ENCODE assay signal across 21 mouse cellular contexts in genomic region chr17:25125442-25126060, GRCm38 (mm10). TPM values are rescaled to one million over a fixed set of nuclear protein-coding genes. Genes with fewer than 3 reads are reported as not detected.
DNase-seq lines count a peak whose midpoint lies in the region; ATAC-seq lines count a peak whose summit lies in the region.
"Not testable (repeated sequence)": the region's sequence is repeated elsewhere in the genome, so short reads cannot be mapped to it uniquely, and the experiment has no call there.
"Had no signal": no experiment of that assay in that cellular context is flagged by ENCODE, and none has a peak within 500 bp of the region (broad histone marks: within the 10 kb centered on the region; RNA-seq: fewer than 3 reads in every experiment).

No protein-coding gene starts in this region.

- not testable (repeated sequence) for H3K9me3 ChIP-seq in heart, embryonic 11.5 days (replicated peaks; ENCODE audit: control insufficient read depth, low read length); liver, embryonic 11.5 days (ENCODE audit: control insufficient read depth, low read length); liver, embryonic 13.5 days (replicated peaks); liver, embryonic 15.5 days (replicated peaks); midbrain, embryonic 11.5 days (ENCODE audit: control insufficient read depth, low read length)

- peak; percentile 68 for DNase-seq in 3T3-L1 (ENCODE audit: low read depth, low spot score)
- peak; percentile 55 for DNase-seq in NIH3T3 (ENCODE audit: low read depth)
- not testable (repeated sequence) for DNase-seq in liver, embryonic 11.5 days (ENCODE audit: low spot score); liver, embryonic 13.5 days
- DNase-seq in midbrain, embryonic 11.5 days (ENCODE audit: low spot score, missing footprints), result peak; percentile 17

- H3K9ac ChIP-seq in heart, embryonic 11.5 days (ENCODE audit: low read depth, low read length); liver, embryonic 11.5 days (ENCODE audit: low read depth, low read length); liver, embryonic 15.5 days; midbrain, embryonic 11.5 days (ENCODE audit: low read length): not testable (repeated sequence)
- H3K9ac ChIP-seq in liver, embryonic 13.5 days, result peak overlapping the region; percentile 52

- H3K27me3 ChIP-seq in heart, embryonic 11.5 days (ENCODE audit: control insufficient read depth, insufficient read depth, low read length); liver, embryonic 11.5 days (replicated peaks; ENCODE audit: control insufficient read depth, insufficient read depth, low read length); midbrain, embryonic 11.5 days (ENCODE audit: control insufficient read depth, insufficient read depth, low read length): not testable (repeated sequence)
- H3K27me3 ChIP-seq in liver, embryonic 13.5 days, result peaks cover 29% of the 10 kb centered on the region
- peaks cover 33% of the 10 kb centered on the region for H3K27me3 ChIP-seq in liver, embryonic 15.5 days

- not testable (repeated sequence) for H3K36me3 ChIP-seq in heart, embryonic 11.5 days (ENCODE audit: control insufficient read depth, insufficient read depth, low read length); liver, embryonic 11.5 days (ENCODE audit: control insufficient read depth, insufficient read depth, low read length); liver, embryonic 13.5 days; liver, embryonic 15.5 days (replicated peaks); midbrain, embryonic 11.5 days (ENCODE audit: control insufficient read depth, insufficient read depth, low read length)

- not testable (repeated sequence) for H3K4me3 ChIP-seq in heart, embryonic 11.5 days (ENCODE audit: low read depth, low read length); liver, embryonic 11.5 days (ENCODE audit: low read depth, low read length); liver, embryonic 13.5 days (replicated peaks); liver, embryonic 15.5 days (replicated peaks); midbrain, embryonic 11.5 days (ENCODE audit: low read depth, low read length)

- H3K4me1 ChIP-seq in heart, embryonic 11.5 days (ENCODE audit: control insufficient read depth, insufficient read depth, low read length); midbrain, embryonic 11.5 days (ENCODE audit: control insufficient read depth, insufficient read depth, low read length): not testable (repeated sequence)
- peaks cover 16% of the 10 kb centered on the region for H3K4me1 ChIP-seq in liver, embryonic 11.5 days (replicated peaks; ENCODE audit: control insufficient read depth, insufficient read depth, low read length)
- peaks cover 54% of the 10 kb centered on the region for H3K4me1 ChIP-seq in liver, embryonic 13.5 days (replicated peaks)
- peaks cover 47% of the 10 kb centered on the region for H3K4me1 ChIP-seq in liver, embryonic 15.5 days (replicated peaks)

- H3K4me2 ChIP-seq in heart, embryonic 11.5 days; liver, embryonic 11.5 days; liver, embryonic 13.5 days; midbrain, embryonic 11.5 days: not testable (repeated sequence)
- H3K4me2 ChIP-seq in liver, embryonic 15.5 days, result peak overlapping the region; percentile 18; the same call in 1 of the 2 replicates

- ATAC-seq in erythroid progenitor cell, adult 5-6 weeks (replicated peaks; ENCODE audit: low FRiP score, poor library complexity, severe bottlenecking), result 0 out of 2 replicates have a peak, but pooled peaks have one; percentile 23
- ATAC-seq in heart, embryonic 11.5 days (replicated peaks; ENCODE audit: insufficient number of reproducible peaks, low FRiP score, low TSS enrichment); midbrain, embryonic 11.5 days (ENCODE audit: low FRiP score): not testable (repeated sequence)
- ATAC-seq in liver, embryonic 11.5 days (replicated peaks; ENCODE audit: low FRiP score), result 0 out of 2 replicates have a peak, but pooled peaks have one; percentile 42
- peak; percentile 63 for ATAC-seq in liver, embryonic 13.5 days (ENCODE audit: low read depth)
- peak; percentile 41; the same call in 1 of the 2 replicates for ATAC-seq in liver, embryonic 15.5 days (ENCODE audit: insufficient read depth)

- peak overlapping the region; percentile 35; the same call in 1 of the 2 replicates for H3K27ac ChIP-seq in heart, embryonic 11.5 days (ENCODE audit: low read depth, low read length)
- peak overlapping the region; percentile 38; the same call in 1 of the 2 replicates for H3K27ac ChIP-seq in liver, embryonic 11.5 days (ENCODE audit: low read depth, low read length)
- H3K27ac ChIP-seq in liver, embryonic 13.5 days, result peak overlapping the region; percentile 93
- H3K27ac ChIP-seq in liver, embryonic 15.5 days (replicated peaks), result peak overlapping the region; percentile 92
- H3K27ac ChIP-seq in midbrain, embryonic 11.5 days (ENCODE audit: low read depth, low read length), result not testable (repeated sequence)

- WGBS in heart, embryonic 11.5 days (ENCODE audit: insufficient replicate concordance), result 52% methylated on average over 3 of the region's 3 CpGs
- 62% methylated on average over 3 of the region's 3 CpGs for WGBS in liver, embryonic 11.5 days
- WGBS in liver, embryonic 13.5 days (ENCODE audit: insufficient replicate concordance), result 43% methylated on average over 3 of the region's 3 CpGs
- 38% methylated on average over 3 of the region's 3 CpGs for WGBS in liver, embryonic 15.5 days (ENCODE audit: insufficient replicate concordance)
- WGBS in midbrain, embryonic 11.5 days, result 70% methylated on average over 3 of the region's 3 CpGs

RNA-seq across cellular contexts. Expression of gene Ptx4, which starts 5.0 kb away (rescaled TPM):
- total RNA-seq in erythroid progenitor cell, adult 5-6 weeks (2015; ENCODE audit: low replicate concordance), result not detected in 2 replicates
- not detected in 2 replicates for total RNA-seq in erythroid progenitor cell, adult 5-6 weeks (2017; ENCODE audit: low replicate concordance)
- 0.10 TPM in 1 of 2 replicates, not detected in the other for polyA plus RNA-seq in heart, embryonic 11.5 days (2014; fragmentation: Nextera tagmentation; extraction: Ambion mirVana)
- not detected in 2 replicates for polyA plus RNA-seq in liver, embryonic 11.5 days (2014; fragmentation: Nextera tagmentation; extraction: Ambion mirVana)
- polyA plus RNA-seq in liver, embryonic 13.5 days (2015; fragmentation: Nextera tagmentation; extraction: Ambion mirVana), result 0.09 TPM in 1 of 2 replicates, not detected in the other
- 0.06 and 0.10 TPM in 2 replicates for polyA plus RNA-seq in liver, embryonic 15.5 days (2015; fragmentation: Nextera tagmentation; extraction: Ambion mirVana)
- not detected in 2 replicates for polyA plus RNA-seq in midbrain, embryonic 11.5 days (2014; fragmentation: Nextera tagmentation; extraction: Ambion mirVana)
- total RNA-seq: adrenal gland, adult 2 months; adrenal gland, postnatal 25 days; common myeloid progenitor, adult 5-6 weeks; ES-E14 had no signal
- polyA plus RNA-seq: adrenal gland, adult 2 months; C2C12; forebrain, embryonic 16.5 days had no signal

RNA-seq across cellular contexts. Expression of gene Clcn7, which starts 7.6 kb away (rescaled TPM):
- total RNA-seq in erythroid progenitor cell, adult 5-6 weeks (2015; ENCODE audit: low replicate concordance), result 17.3 and 23.1 TPM in 2 replicates
- 20.0 and 22.6 TPM in 2 replicates for total RNA-seq in erythroid progenitor cell, adult 5-6 weeks (2017; ENCODE audit: low replicate concordance)
- 18.9 and 20.4 TPM in 2 replicates for polyA plus RNA-seq in heart, embryonic 11.5 days (2014; fragmentation: Nextera tagmentation; extraction: Ambion mirVana)
- 18.7 and 19.7 TPM in 2 replicates for polyA plus RNA-seq in liver, embryonic 11.5 days (2014; fragmentation: Nextera tagmentation; extraction: Ambion mirVana)
- polyA plus RNA-seq in liver, embryonic 13.5 days (2015; fragmentation: Nextera tagmentation; extraction: Ambion mirVana), result 9.1 and 12.8 TPM in 2 replicates
- 10.7 TPM in 2 replicates for polyA plus RNA-seq in liver, embryonic 15.5 days (2015; fragmentation: Nextera tagmentation; extraction: Ambion mirVana)
- 16.7 and 20.4 TPM in 2 replicates for polyA plus RNA-seq in midbrain, embryonic 11.5 days (2014; fragmentation: Nextera tagmentation; extraction: Ambion mirVana)

RNA-seq across cellular contexts. Expression of gene Telo2, which starts 9.8 kb away (rescaled TPM):
- total RNA-seq in erythroid progenitor cell, adult 5-6 weeks (2015; ENCODE audit: low replicate concordance), result 3.2 and 5.0 TPM in 2 replicates
- 10.5 and 42.6 TPM in 2 replicates for total RNA-seq in erythroid progenitor cell, adult 5-6 weeks (2017; ENCODE audit: low replicate concordance)
- polyA plus RNA-seq in heart, embryonic 11.5 days (2014; fragmentation: Nextera tagmentation; extraction: Ambion mirVana), result 22.1 and 25.4 TPM in 2 replicates
- 46.2 and 49.6 TPM in 2 replicates for polyA plus RNA-seq in liver, embryonic 11.5 days (2014; fragmentation: Nextera tagmentation; extraction: Ambion mirVana)
- 16.3 and 18.2 TPM in 2 replicates for polyA plus RNA-seq in liver, embryonic 13.5 days (2015; fragmentation: Nextera tagmentation; extraction: Ambion mirVana)
- 14.3 and 17.4 TPM in 2 replicates for polyA plus RNA-seq in liver, embryonic 15.5 days (2015; fragmentation: Nextera tagmentation; extraction: Ambion mirVana)
- polyA plus RNA-seq in midbrain, embryonic 11.5 days (2014; fragmentation: Nextera tagmentation; extraction: Ambion mirVana), result 22.5 and 23.2 TPM in 2 replicates

RNA-seq across cellular contexts. Expression of gene Ccdc154, which starts 36.7 kb away (rescaled TPM):
- not detected in 2 replicates for total RNA-seq in erythroid progenitor cell, adult 5-6 weeks (2015; ENCODE audit: low replicate concordance)
- total RNA-seq in erythroid progenitor cell, adult 5-6 weeks (2017; ENCODE audit: low replicate concordance), result 2.6 TPM in 1 of 2 replicates, not detected in the other
- not detected in 2 replicates for polyA plus RNA-seq in heart, embryonic 11.5 days (2014; fragmentation: Nextera tagmentation; extraction: Ambion mirVana)
- polyA plus RNA-seq in liver, embryonic 11.5 days (2014; fragmentation: Nextera tagmentation; extraction: Ambion mirVana), result 0.11 and 0.14 TPM in 2 replicates
- polyA plus RNA-seq in liver, embryonic 13.5 days (2015; fragmentation: Nextera tagmentation; extraction: Ambion mirVana), result not detected in 2 replicates
- not detected in 2 replicates for polyA plus RNA-seq in liver, embryonic 15.5 days (2015; fragmentation: Nextera tagmentation; extraction: Ambion mirVana)
- polyA plus RNA-seq in midbrain, embryonic 11.5 days (2014; fragmentation: Nextera tagmentation; extraction: Ambion mirVana), result not detected in 2 replicates
- total RNA-seq: adrenal gland, postnatal 10 days had no signal
- polyA plus RNA-seq: brain, embryonic 14.5 days; C2C12; embryonic facial prominence, embryonic 11.5 days; embryonic facial prominence, embryonic 13.5 days; forebrain, embryonic 10.5 days; forebrain, embryonic 12.5 days; forebrain, embryonic 14.5 days; forebrain, embryonic 16.5 days had no signal

RNA-seq across cellular contexts. Expression of gene Tmem204, which starts 42.2 kb away (rescaled TPM):
- total RNA-seq in erythroid progenitor cell, adult 5-6 weeks (2015; ENCODE audit: low replicate concordance), result not detected in 2 replicates
- total RNA-seq in erythroid progenitor cell, adult 5-6 weeks (2017; ENCODE audit: low replicate concordance), result not detected in 2 replicates
- 14.4 and 18.5 TPM in 2 replicates for polyA plus RNA-seq in heart, embryonic 11.5 days (2014; fragmentation: Nextera tagmentation; extraction: Ambion mirVana)
- polyA plus RNA-seq in liver, embryonic 11.5 days (2014; fragmentation: Nextera tagmentation; extraction: Ambion mirVana), result 8.5 and 10.1 TPM in 2 replicates
- polyA plus RNA-seq in liver, embryonic 13.5 days (2015; fragmentation: Nextera tagmentation; extraction: Ambion mirVana), result 5.2 and 5.6 TPM in 2 replicates
- polyA plus RNA-seq in liver, embryonic 15.5 days (2015; fragmentation: Nextera tagmentation; extraction: Ambion mirVana), result 5.6 and 6.5 TPM in 2 replicates
- 9.5 and 10.4 TPM in 2 replicates for polyA plus RNA-seq in midbrain, embryonic 11.5 days (2014; fragmentation: Nextera tagmentation; extraction: Ambion mirVana)
- total RNA-seq: common myeloid progenitor, adult 5-6 weeks had no signal
